ENCODE assay signal across 8 mouse cellular contexts in the genomic region with DNA sequence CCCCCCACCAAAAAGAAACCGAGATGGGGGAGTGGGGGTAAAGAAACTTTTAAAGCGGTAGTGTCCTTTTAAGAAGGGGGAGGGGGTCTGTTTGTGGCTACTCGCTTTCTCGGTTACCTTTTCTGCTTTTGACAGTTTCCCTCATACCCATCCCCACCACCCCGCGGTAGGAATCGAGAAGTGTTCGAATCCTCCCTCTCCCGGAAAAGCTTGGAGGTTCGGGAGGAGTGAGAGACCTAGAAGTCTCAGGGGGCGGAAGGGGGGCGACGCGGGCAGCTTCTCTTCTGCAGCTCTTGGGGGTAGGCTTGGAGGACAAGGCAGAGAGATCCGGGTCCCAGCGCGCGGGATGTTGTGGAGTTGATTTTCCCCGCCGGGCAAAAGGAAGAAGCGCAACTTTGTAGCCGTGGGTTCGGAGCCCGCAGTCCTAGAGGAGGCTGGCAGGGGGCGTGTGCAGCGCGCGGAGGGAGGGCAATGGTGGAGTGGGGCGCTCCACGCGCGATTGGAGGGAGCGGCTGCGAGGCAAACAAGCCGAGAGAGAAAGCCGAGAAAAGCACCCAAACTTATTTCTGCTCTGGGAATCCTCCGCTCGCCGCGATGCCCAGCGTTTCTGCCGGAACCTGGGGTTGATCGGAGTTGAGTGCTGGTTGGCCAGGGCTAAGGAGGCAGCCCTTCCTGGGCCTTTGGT. TPM values are rescaled to one million over a fixed set of nuclear protein-coding genes. Genes with fewer than 3 reads are reported as not detected.
DNase-seq lines count a peak whose midpoint lies in the region; ATAC-seq and TF ChIP-seq lines count a peak whose summit lies in the region.

No protein-coding gene starts in this region.

- peak overlapping the region; percentile 71 for H3K4me2 ChIP-seq in hindbrain, embryonic 11.5 days (replicated peaks; ENCODE audit: low read depth, low read length)
- H3K4me2 ChIP-seq in lung, postnatal 0 days (replicated peaks; ENCODE audit: low read depth, low read length): peak overlapping the region; percentile 85

- no peak for TF ChIP-seq EP300 in lung, postnatal 0 days (IDR thresholded peaks at IDR 0.05)

- no peaks in the 10 kb centered on the region for H3K27me3 ChIP-seq in hindbrain, embryonic 11.5 days (ENCODE audit: control insufficient read depth, insufficient read depth, low read length)
- H3K27me3 ChIP-seq in lung, postnatal 0 days (replicated peaks; ENCODE audit: insufficient read depth, low read length): no peaks in the 10 kb centered on the region

- no peaks in the 10 kb centered on the region for H3K36me3 ChIP-seq in hindbrain, embryonic 11.5 days (ENCODE audit: control insufficient read depth, insufficient read depth, low read length)
- H3K36me3 ChIP-seq in lung, postnatal 0 days (ENCODE audit: insufficient read depth, low read length): no peaks in the 10 kb centered on the region

- peak; percentile 46 for DNase-seq in R1 (ENCODE audit: low read depth, low spot score)
- DNase-seq in cerebellum, adult 8-10 months: peak; percentile 49
- DNase-seq in hindbrain, embryonic 11.5 days (ENCODE audit: low spot score): peak; percentile 68
- DNase-seq in layer of hippocampus, postnatal 14 days (ENCODE audit: low spot score in 2 of 2): peak; percentile 10 to 29
- peak; percentile 43 for DNase-seq in lung, postnatal 0 days (ENCODE audit: low spot score)
- peak; percentile 61 for DNase-seq in right cerebral cortex, postnatal 14 days
- no peak for DNase-seq in spleen, postnatal 14 days (ENCODE audit: low spot score in 2 of 2)

- no peaks in the 10 kb centered on the region for H3K9me3 ChIP-seq in hindbrain, embryonic 11.5 days (ENCODE audit: control insufficient read depth, low read length)
- no peaks in the 10 kb centered on the region for H3K9me3 ChIP-seq in lung, postnatal 0 days (ENCODE audit: low read length)

- H3K4me1 ChIP-seq in hindbrain, embryonic 11.5 days (replicated peaks; ENCODE audit: control insufficient read depth, insufficient read depth, low read length): 0 out of 2 replicates have a peak, but pooled peaks cover 2% of the 10 kb centered on the region
- H3K4me1 ChIP-seq in lung, postnatal 0 days (ENCODE audit: insufficient read depth, low read depth, low read length): peaks cover 5% of the 10 kb centered on the region; the same call in 1 of the 2 replicates

- TF ChIP-seq CTCF in lung, postnatal 0 days (IDR thresholded peaks at IDR 0.05): peak; percentile 20

- no peak overlapping the region for H3K27ac ChIP-seq in hindbrain, embryonic 11.5 days (ENCODE audit: low read depth, low read length)
- H3K27ac ChIP-seq in lung, postnatal 0 days (ENCODE audit: low read length): no peak overlapping the region

- ATAC-seq in frontal cortex, adult (ENCODE audit: low TSS enrichment): peak; percentile 18; the same call in 1 of the 2 replicates
- ATAC-seq in hindbrain, embryonic 11.5 days (ENCODE audit: low FRiP score): peak; percentile 53; the same call in 1 of the 2 replicates
- peak; percentile 21; the same call in 1 of the 2 replicates for ATAC-seq in lung, postnatal 0 days

- WGBS in hindbrain, embryonic 11.5 days: under 1% methylated on average over 43 of the region's 43 CpGs
- WGBS in lung, postnatal 0 days: under 1% methylated on average over 41 of the region's 43 CpGs

- H3K4me3 ChIP-seq in hindbrain, embryonic 11.5 days (ENCODE audit: low read depth, low read length): peak overlapping the region; percentile 86
- peak overlapping the region; percentile 78 for H3K4me3 ChIP-seq in lung, postnatal 0 days (ENCODE audit: low read depth, low read length)

- H3K9ac ChIP-seq in hindbrain, embryonic 11.5 days (ENCODE audit: low read depth, low read length): peak overlapping the region; percentile 80; the same call in 1 of the 2 replicates
- peak overlapping the region; percentile 54 for H3K9ac ChIP-seq in lung, postnatal 0 days (replicated peaks; ENCODE audit: low read depth)

RNA-seq across cellular contexts. Expression of a gene that starts 0.9 kb away (rescaled TPM):
- polyA plus RNA-seq in hindbrain, embryonic 11.5 days (2014; fragmentation: Nextera tagmentation; extraction: Ambion mirVana): 3.3 and 3.8 TPM in 2 replicates
- total RNA-seq in layer of hippocampus, postnatal 14 days (2021): 10 to 100 TPM; 29.3 to 49.5 TPM
- 18.8 and 20.6 TPM in 2 replicates for polyA plus RNA-seq in lung, postnatal 0 days (2015; fragmentation: Nextera tagmentation; extraction: Ambion mirVana)

Comparison
In these comparisons a context has a peak if more than half of its experiments do, and no peak if none do; other contexts are left out.
1. DNase-seq: peak in R1 (single experiment), cerebellum, adult 8-10 months (single experiment), hindbrain, embryonic 11.5 days (single experiment), layer of hippocampus, postnatal 14 days (2 of 2), lung, postnatal 0 days (single experiment) and right cerebral cortex, postnatal 14 days (single experiment); none in spleen, postnatal 14 days (0 of 2).
2. Peak in every context shown above with its lines, with median percentiles within 50 percentile points of each other: ATAC-seq.